Mouse (Mus musculus): Measurements from ENCODE around the gene Cited4.

DNA sequence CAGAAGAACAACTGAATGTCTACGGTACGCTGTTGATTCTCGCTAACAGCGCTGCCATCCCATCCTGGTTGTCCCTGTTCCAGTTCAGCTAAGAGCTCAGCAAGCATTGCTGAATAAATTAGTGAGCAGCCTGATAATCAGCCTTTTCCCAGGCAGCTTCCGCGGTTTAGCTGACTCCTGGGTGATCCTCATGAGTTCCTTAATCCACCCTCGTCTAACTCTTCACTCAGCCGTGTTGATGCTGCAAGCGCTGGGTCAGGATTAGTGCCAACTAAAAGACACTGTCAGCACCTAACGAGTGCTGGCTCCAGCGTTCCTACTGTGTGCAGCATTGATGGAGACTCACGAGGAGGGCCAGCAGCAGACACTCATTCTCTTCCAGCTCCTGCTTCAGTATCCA is 4.7 kb downstream of the Cited4 start:
- TF ChIP-seq ETS1 (IDR thresholded peaks at IDR 0.05; ENCODE audit: low read depth, low read length) (no peak), KAT2A (conservative IDR thresholded peaks at IDR 0.05; ENCODE audit: low read depth, low read length) (no peak), ZMIZ1 (IDR thresholded peaks at IDR 0.05; ENCODE audit: low read depth, low read length) (no peak), ZC3H11A (IDR thresholded peaks at IDR 0.05; ENCODE audit: low read depth, low read length) (no peak)

Data from MEL (cell line).